Mouse (Mus musculus) ES-E14 (cell line): Measurements from ENCODE around the gene Myo15b.

Source experiments
- CHD2 ChIP-seq: IDR thresholded peaks from 2 replicates; pipeline ENCODE4 v1.6.1; 2014; ENCODE audit warnings: mild to moderate bottlenecking, low read depth, low read length, inconsistent platforms
- HCFC1 ChIP-seq: IDR thresholded peaks from 2 replicates; pipeline ENCODE4 v1.6.1; 2012; ENCODE audit warnings: low read length, inconsistent platforms, borderline replicate concordance; ENCODE audit not compliant: insufficient read depth
- ZC3H11A ChIP-seq: IDR thresholded peaks from 2 replicates; pipeline ENCODE4 v1.6.1; 2012; ENCODE audit warnings: low read depth, mild to moderate bottlenecking, inconsistent platforms, low read length, borderline replicate concordance
- ZNF384 ChIP-seq: IDR thresholded peaks from 2 replicates; pipeline ENCODE4 v1.6.1; 2012; ENCODE audit warnings: low read depth, low read length, inconsistent platforms

- no peak for TF ChIP-seq ZNF384
- no peak for TF ChIP-seq HCFC1
- TF ChIP-seq CHD2: no peak
- TF ChIP-seq ZC3H11A: no peak
Observed at GRCm38 (mm10) chr11:115826487-115826886, 31.7 kb upstream of the Myo15b start.
